Mouse (Mus musculus) cerebellum, adult 2 months (tissue): ENCODE results near the gene Zbtb7a.

Experiments used
- CTCF ChIP-seq: fragments of 200-500 bp; IDR thresholded peaks from 2 replicates; pipeline ENCODE4 v1.5.1; 2011; ENCODE audit warnings: low read depth, mild to moderate bottlenecking, control low read depth, low read length, moderate library complexity, borderline replicate concordance; ENCODE audit not compliant: insufficient read depth
- POLR2A ChIP-seq: fragments of 200-500 bp; IDR thresholded peaks from 2 replicates; pipeline ENCODE4 v1.6.1; 2011; ENCODE audit warnings: low read length, control low read depth, borderline replicate concordance; ENCODE audit not compliant: insufficient read depth

DNA sequence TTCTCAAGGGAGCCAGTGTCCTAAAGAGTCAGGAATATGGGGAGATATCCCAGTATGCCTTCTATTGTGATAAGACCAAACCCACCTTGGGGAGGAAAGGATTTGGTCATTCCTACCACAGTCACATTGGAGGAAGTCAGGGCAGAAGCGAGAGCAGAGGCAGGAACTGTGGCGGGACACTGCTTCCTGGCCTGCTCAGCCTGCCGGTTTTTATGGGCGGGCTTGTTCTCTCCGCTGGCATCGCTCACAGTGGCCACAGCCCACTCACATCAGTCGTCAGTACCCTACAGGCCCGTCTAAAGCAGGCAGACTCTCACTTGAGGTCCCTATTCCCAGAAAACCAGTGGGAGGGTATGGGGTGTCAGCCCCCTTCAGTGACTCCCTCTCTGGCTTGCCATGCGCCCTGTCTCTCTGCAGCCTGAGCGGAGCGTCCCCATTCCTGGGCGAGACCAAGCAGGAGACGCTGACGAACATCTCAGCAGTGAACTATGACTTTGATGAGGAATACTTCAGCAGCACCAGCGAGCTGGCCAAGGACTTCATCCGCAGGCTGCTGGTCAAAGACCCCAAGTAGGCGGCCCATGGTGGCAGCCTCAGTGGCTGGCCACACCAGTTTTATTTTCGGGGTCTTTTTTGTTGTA lies 56.4 kb downstream of the Zbtb7a start:
- TF ChIP-seq CTCF (no peak), POLR2A (no peak)
